8 mouse cellular contexts compared by ENCODE assay signal in the genomic region with DNA sequence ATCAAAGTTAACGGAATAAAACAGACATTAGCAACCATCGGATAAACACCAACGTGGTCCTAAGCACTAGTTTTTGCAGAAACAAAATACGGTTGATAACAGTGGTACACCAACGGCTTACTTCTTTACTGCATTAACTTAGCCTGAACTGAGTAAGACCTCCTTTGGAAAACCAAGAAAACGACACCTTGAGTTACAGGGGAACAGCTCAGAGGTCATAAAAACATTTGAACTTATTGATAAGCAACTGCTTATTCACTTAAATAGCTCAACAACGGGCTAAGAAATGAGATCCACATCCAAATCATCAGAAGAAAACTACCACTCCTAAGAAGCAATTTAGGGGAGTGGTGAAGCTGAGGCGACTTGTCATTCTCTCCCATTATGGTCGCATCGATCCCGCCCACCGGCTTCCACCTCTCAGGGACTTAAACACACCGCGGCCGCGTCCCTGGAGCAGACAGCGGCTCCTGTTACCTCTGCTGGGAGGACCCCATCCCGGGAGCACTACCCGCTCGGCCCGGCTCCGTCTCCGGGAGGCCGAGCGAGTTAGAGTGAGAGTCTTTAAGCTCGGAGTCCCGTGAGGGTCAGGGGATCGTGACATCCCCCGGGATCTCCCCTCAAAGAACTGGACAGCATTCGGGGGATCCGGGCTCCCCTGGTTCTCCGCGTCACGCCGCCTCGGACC. TPM values are rescaled to one million over a fixed set of nuclear protein-coding genes. Genes with fewer than 3 reads are reported as not detected.
DNase-seq lines count a peak whose midpoint lies in the region; ATAC-seq lines count a peak whose summit lies in the region.
"Not testable (repeated sequence)": the region's sequence is repeated elsewhere in the genome, so short reads cannot be mapped to it uniquely, and the experiment has no call there.

No protein-coding gene starts in this region.

- DNase-seq in Muller cell, postnatal 12 days (ENCODE audit: inconsistent ontology term): peak; percentile 45
- DNase-seq in embryo, embryonic 11 days: peak; percentile 3
- peak; percentile 17 for DNase-seq in gastrocnemius, postnatal 10 days
- DNase-seq in left cerebral cortex, postnatal 14 days (ENCODE audit: low spot score in 2 of 2): peak; percentile 34 to 43
- peak; percentile 35 for DNase-seq in lung, postnatal 36 days
- DNase-seq in thymus, adult 18-20 months: peak; percentile 37 to 47

- intact Hi-C loops in left cerebral cortex, postnatal 14 days (cut with DNase I): not testable (repeated sequence)

- peak; percentile 39 for ATAC-seq in inflammation-experienced regulatory T-cells, adult 6 months
- ATAC-seq in neutrophil, adult 5-6 weeks (ENCODE audit: extremely low read depth, insufficient number of reproducible peaks, low FRiP score, poor library complexity, severe bottlenecking): peak; percentile 10; the same call in 1 of the 2 replicates

RNA-seq across cellular contexts. Expression of a gene that starts 0.8 kb away (rescaled TPM):
- 10 to 100 TPM; 63.5 to 68.9 TPM for total RNA-seq in gastrocnemius, postnatal 10 days (2021)
- 100 to 1,000 TPM; 113 to 155 (median 122) TPM for polyA plus RNA-seq in inflammation-experienced regulatory T-cells, adult 6 months (2017; shearing (Covaris generic))
- 10 to 100 TPM; 64.4 to 69.0 TPM for total RNA-seq in left cerebral cortex, postnatal 14 days (2021)
- 46.8 and 49.8 TPM in 2 replicates for total RNA-seq in neutrophil, adult 5-6 weeks (2017)

RNA-seq across cellular contexts. Expression of a gene that starts 34.9 kb away (rescaled TPM):
- total RNA-seq in gastrocnemius, postnatal 10 days (2021): 10 to 100 TPM in 1 of 2 experiments, 1 to 10 TPM in 1; 5.5 to 10.1 TPM
- 10 to 100 TPM in 2 of 3 experiments, 1 to 10 TPM in 1; 9.7 to 21.0 (median 14.3) TPM for polyA plus RNA-seq in inflammation-experienced regulatory T-cells, adult 6 months (2017; shearing (Covaris generic))
- total RNA-seq in left cerebral cortex, postnatal 14 days (2021): 10 to 100 TPM; 69.4 to 84.0 TPM
- 26.6 and 26.9 TPM in 2 replicates for total RNA-seq in neutrophil, adult 5-6 weeks (2017)

Comparison
In these comparisons a context has a peak if more than half of its experiments do, and no peak if none do; other contexts are left out.
1. Peak in every context shown above with its lines: DNase-seq and ATAC-seq.